17 mouse cellular contexts compared by ENCODE assay signal in genomic region chr10:8055293-8055692, GRCm38 (mm10).
DNase-seq lines count a peak whose midpoint lies in the region; ATAC-seq and TF ChIP-seq lines count a peak whose summit lies in the region.
"Had no signal": no experiment of that assay in that cellular context is flagged by ENCODE, and none has a peak within 500 bp of the region (broad histone marks: within the 10 kb centered on the region; RNA-seq: fewer than 3 reads in every experiment).

No protein-coding gene starts in this region.

- H3K27me3 ChIP-seq in spleen, adult 2 months (ENCODE audit: control insufficient read depth, insufficient read depth, low read length) = no peaks in the 10 kb centered on the region
- H3K27me3 ChIP-seq in forebrain, embryonic 13.5 days = no peaks in the 10 kb centered on the region
- H3K27me3 ChIP-seq: lung, embryonic 15.5 days; midbrain, embryonic 13.5 days; neural tube, embryonic 12.5 days had no signal

- H3K9me3 ChIP-seq in forebrain, embryonic 13.5 days (replicated peaks) = no peaks in the 10 kb centered on the region
- H3K9me3 ChIP-seq: lung, embryonic 15.5 days; midbrain, embryonic 13.5 days; neural tube, embryonic 12.5 days had no signal

- no peak overlapping the region for H3K4me2 ChIP-seq in forebrain, embryonic 13.5 days
- H3K4me2 ChIP-seq: lung, embryonic 15.5 days; midbrain, embryonic 13.5 days; neural tube, embryonic 12.5 days had no signal

- WGBS in spleen, adult 2 months = 19% methylated on average over 6 of the region's 6 CpGs
- 82% methylated on average over 6 of the region's 6 CpGs for WGBS in forebrain, embryonic 13.5 days

- no peak overlapping the region for H3K27ac ChIP-seq in spleen, adult 2 months (ENCODE audit: insufficient read depth, low read length)
- no peak overlapping the region for H3K27ac ChIP-seq in forebrain, embryonic 13.5 days
- H3K27ac ChIP-seq: lung, embryonic 15.5 days; midbrain, embryonic 13.5 days; neural tube, embryonic 12.5 days had no signal

- H3K4me1 ChIP-seq in spleen, adult 2 months (ENCODE audit: control insufficient read depth, insufficient read depth, insufficient read length) = peaks cover 5% of the 10 kb centered on the region; the same call in 1 of the 2 replicates
- H3K4me1 ChIP-seq in forebrain, embryonic 13.5 days = no peaks in the 10 kb centered on the region
- H3K4me1 ChIP-seq: lung, embryonic 15.5 days; midbrain, embryonic 13.5 days; neural tube, embryonic 12.5 days had no signal

- peak; percentile 5 to 13 for DNase-seq in spleen, adult 2 months (ENCODE audit: low read depth in 1 of 2, low spot score in 2 of 2)
- no peak for DNase-seq in spleen, postnatal 14 days (ENCODE audit: low spot score in 2 of 2)
- DNase-seq in induced T-regulatory cell, adult 2 months (ENCODE audit: low read depth) = peak; percentile 79
- peak; percentile 53 to 66 for DNase-seq in thymus, adult 18-20 months
- DNase-seq in ovary, postnatal 10 days (ENCODE audit: low spot score) = no peak
- DNase-seq in embryo, embryonic 10 days (ENCODE audit: low spot score) = no peak
- DNase-seq in kidney, adult 18-20 months = no peak
- DNase-seq: cerebellum, adult 9-10 months; gastrocnemius, postnatal 14 days; kidney, adult 2 months; kidney, postnatal 36 days; spleen, adult 18-20 months had no signal

- TF ChIP-seq CTCF in spleen, adult 2 months (IDR thresholded peaks at IDR 0.05; ENCODE audit: extremely low read depth, insufficient read depth, insufficient read length, insufficient replicate concordance) = no peak

- no peak overlapping the region for H3K9ac ChIP-seq in forebrain, embryonic 13.5 days
- H3K9ac ChIP-seq: lung, embryonic 15.5 days; midbrain, embryonic 13.5 days; neural tube, embryonic 12.5 days had no signal

- H3K36me3 ChIP-seq in spleen, adult 2 months (ENCODE audit: control insufficient read depth, insufficient read depth, low read length) = no peaks in the 10 kb centered on the region
- no peaks in the 10 kb centered on the region for H3K36me3 ChIP-seq in forebrain, embryonic 13.5 days (ENCODE audit: poor library complexity, severe bottlenecking)
- H3K36me3 ChIP-seq: lung, embryonic 15.5 days; midbrain, embryonic 13.5 days; neural tube, embryonic 12.5 days had no signal

- TF ChIP-seq POLR2A in spleen, adult 2 months (IDR thresholded peaks at IDR 0.05; ENCODE audit: low read depth, low read length) = no peak

- H3K4me3 ChIP-seq in spleen, adult 2 months (ENCODE audit: extremely low read depth, insufficient read depth, insufficient read length) = no peak overlapping the region
- H3K4me3 ChIP-seq in forebrain, embryonic 13.5 days = no peak overlapping the region
- H3K4me3 ChIP-seq: erythroblast, embryonic 14.5 days; lung, embryonic 15.5 days; midbrain, embryonic 13.5 days; neural tube, embryonic 12.5 days had no signal

- no peak for ATAC-seq in forebrain, embryonic 13.5 days
- ATAC-seq: midbrain, embryonic 13.5 days had no signal

Comparison
In these comparisons a context has a peak if more than half of its experiments do, and no peak if none do; other contexts are left out.
1. DNase-seq: peak in spleen, adult 2 months (2 of 2), induced T-regulatory cell, adult 2 months (single experiment) and thymus, adult 18-20 months (2 of 2); none in spleen, postnatal 14 days (0 of 2), ovary, postnatal 10 days (single experiment), embryo, embryonic 10 days (single experiment) and kidney, adult 18-20 months (single experiment).